Mouse (Mus musculus): Measurements from ENCODE around the gene Wdfy4. TPM values are rescaled to one million over a fixed set of nuclear protein-coding genes. Genes with fewer than 3 reads are reported as not detected.

Gene Wdfy4
- polyA plus RNA-seq (2015; fragmentation: Nextera tagmentation; extraction: Ambion mirVana) = 1.6 and 2.6 TPM in 2 replicates

DNA sequence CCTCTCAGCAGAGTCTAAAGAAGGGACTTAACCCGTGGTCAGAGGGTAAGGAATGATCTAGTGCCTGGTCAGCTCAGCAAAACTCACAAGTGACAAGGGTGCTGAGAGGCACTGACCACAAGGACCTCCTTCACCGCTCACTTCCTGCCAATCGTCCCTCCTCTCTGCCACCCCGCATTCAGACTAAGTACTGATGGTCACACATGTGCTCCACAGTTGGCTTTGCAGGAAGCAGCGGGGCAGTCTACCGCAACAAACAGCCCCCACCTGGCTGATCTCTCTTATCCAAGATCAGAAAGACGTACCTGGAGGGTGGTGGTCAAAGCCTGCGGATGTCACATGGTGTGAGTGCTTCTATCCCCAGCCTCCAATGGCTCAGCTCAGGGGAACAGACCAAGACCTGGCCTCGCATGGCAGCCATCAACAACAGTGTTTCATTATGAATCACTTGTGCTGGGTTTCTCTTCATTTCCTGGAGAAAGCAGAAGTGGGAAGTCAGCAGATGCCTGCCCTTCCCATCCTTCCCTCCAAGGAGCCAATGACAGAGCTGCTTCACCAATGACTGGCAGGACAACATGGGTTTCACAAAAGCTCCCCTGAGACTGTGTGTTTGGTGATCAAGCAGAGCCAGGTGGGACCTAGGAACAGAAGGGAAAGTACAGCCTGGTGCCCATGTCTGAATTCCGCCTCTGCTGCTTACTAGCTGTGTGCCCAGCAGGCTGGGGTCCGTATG, at the start of gene Wdfy4:
TSS of gene Wdfy4 (minus strand) at position 441 of the 733 bp plus-strand sequence.
- WGBS (ENCODE audit: insufficient replicate concordance) = 39% methylated on average over 11 of the region's 11 CpGs
- H3K27ac ChIP-seq (ENCODE audit: low read depth) = peak within 1 kb of the TSS; percentile 89
- H3K9ac ChIP-seq (replicated peaks) = peak within 1 kb of the TSS; percentile 51
- no peaks in the 10 kb centered on the region for H3K36me3 ChIP-seq (replicated peaks; ENCODE audit: insufficient read depth, low read length)
- TF ChIP-seq EP300 (IDR thresholded peaks at IDR 0.05; ENCODE audit: low read depth) (no peak), CTCF (IDR thresholded peaks at IDR 0.05; ENCODE audit: low read depth) (no peak)
- peak; percentile 56 for DNase-seq
- peak; percentile 71 for ATAC-seq
- H3K9me3 ChIP-seq (ENCODE audit: low read length) = no peaks in the 10 kb centered on the region
- H3K4me1 ChIP-seq (ENCODE audit: insufficient read depth) = peaks cover 6% of the 10 kb centered on the region
- H3K4me3 ChIP-seq (ENCODE audit: low read depth, low read length) = peak within 1 kb of the TSS; percentile 52
- no peaks in the 10 kb centered on the region for H3K27me3 ChIP-seq (ENCODE audit: insufficient read depth, low read length)
- peak within 1 kb of the TSS; percentile 65 for H3K4me2 ChIP-seq (ENCODE audit: low read depth, low read length)

DNA sequence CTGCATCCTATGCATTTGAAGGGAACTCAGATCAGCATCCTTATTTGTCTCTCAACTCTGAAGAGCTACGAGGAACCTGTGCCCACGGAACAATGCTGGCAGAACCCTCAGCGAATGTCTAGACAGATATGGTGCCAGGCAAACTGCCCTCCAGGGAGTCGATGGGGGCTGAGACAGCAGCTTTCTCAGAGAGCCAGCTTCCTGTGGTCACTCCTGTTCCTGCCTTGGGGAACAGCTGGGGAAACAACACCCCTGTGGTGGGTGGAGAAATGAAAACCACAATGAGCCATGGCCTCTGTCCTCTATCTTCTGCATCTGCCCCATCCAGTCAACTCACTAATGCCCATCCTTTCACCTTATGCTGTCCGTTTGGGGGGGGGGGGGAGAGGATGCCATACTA, 46.7 kb upstream of the Wdfy4 start:
- no peak overlapping the region for H3K4me2 ChIP-seq (ENCODE audit: low read depth, low read length)
- DNase-seq (no peak), ATAC-seq (no peak)
- no peaks in the 10 kb centered on the region for H3K9me3 ChIP-seq (ENCODE audit: low read length)
- no peak for TF ChIP-seq EP300 (IDR thresholded peaks at IDR 0.05; ENCODE audit: low read depth)
- no peak for TF ChIP-seq CTCF (IDR thresholded peaks at IDR 0.05; ENCODE audit: low read depth)
- no peaks in the 10 kb centered on the region for H3K4me1 ChIP-seq (ENCODE audit: insufficient read depth)
- H3K36me3 ChIP-seq (replicated peaks; ENCODE audit: insufficient read depth, low read length) = no peaks in the 10 kb centered on the region
- no peaks in the 10 kb centered on the region for H3K27me3 ChIP-seq (ENCODE audit: insufficient read depth, low read length)
- H3K27ac ChIP-seq (ENCODE audit: low read depth) = no peak overlapping the region
- WGBS (ENCODE audit: insufficient replicate concordance) = 29% methylated on average over 5 of the region's 5 CpGs
- no peak overlapping the region for H3K4me3 ChIP-seq (ENCODE audit: low read depth, low read length)
- no peak overlapping the region for H3K9ac ChIP-seq (replicated peaks)

GRCm38 (mm10) chr14:33231311-33231710, 46.0 kb upstream of the Wdfy4 start:
- Histone ChIP-seq H3K9me3 (ENCODE audit: low read length) (no peaks in the 10 kb centered on the region), H3K27ac (ENCODE audit: low read depth) (no peak overlapping the region), H3K36me3 (replicated peaks; ENCODE audit: insufficient read depth, low read length) (no peaks in the 10 kb centered on the region), H3K27me3 (ENCODE audit: insufficient read depth, low read length) (no peaks in the 10 kb centered on the region), H3K4me1 (ENCODE audit: insufficient read depth) (no peaks in the 10 kb centered on the region), H3K9ac (replicated peaks) (no peak overlapping the region), H3K4me3 (ENCODE audit: low read depth, low read length) (no peak overlapping the region), H3K4me2 (ENCODE audit: low read depth, low read length) (no peak overlapping the region)
- ATAC-seq (no peak), DNase-seq (no peak)
- no peak for TF ChIP-seq EP300 (IDR thresholded peaks at IDR 0.05; ENCODE audit: low read depth)
- TF ChIP-seq CTCF (IDR thresholded peaks at IDR 0.05; ENCODE audit: low read depth) = no peak
- WGBS (ENCODE audit: insufficient replicate concordance) = 52% methylated on average over 3 of the region's 3 CpGs

- 78% methylated on average over 4 of the region's 4 CpGs for WGBS (ENCODE audit: insufficient replicate concordance)
- Histone ChIP-seq H3K4me2 (ENCODE audit: low read depth, low read length) (no peak overlapping the region), H3K27ac (ENCODE audit: low read depth) (no peak overlapping the region), H3K9ac (replicated peaks) (no peak overlapping the region), H3K36me3 (replicated peaks; ENCODE audit: insufficient read depth, low read length) (no peaks in the 10 kb centered on the region), H3K4me3 (ENCODE audit: low read depth, low read length) (no peak overlapping the region), H3K9me3 (ENCODE audit: low read length) (no peaks in the 10 kb centered on the region), H3K4me1 (ENCODE audit: insufficient read depth) (no peaks in the 10 kb centered on the region), H3K27me3 (ENCODE audit: insufficient read depth, low read length) (no peaks in the 10 kb centered on the region)
- TF ChIP-seq EP300 (IDR thresholded peaks at IDR 0.05; ENCODE audit: low read depth) (no peak), CTCF (IDR thresholded peaks at IDR 0.05; ENCODE audit: low read depth) (no peak)
- ATAC-seq (no peak), DNase-seq (no peak)
Observed at GRCm38 (mm10) chr14:33230672-33231071, 45.4 kb upstream of the Wdfy4 start.

DNA sequence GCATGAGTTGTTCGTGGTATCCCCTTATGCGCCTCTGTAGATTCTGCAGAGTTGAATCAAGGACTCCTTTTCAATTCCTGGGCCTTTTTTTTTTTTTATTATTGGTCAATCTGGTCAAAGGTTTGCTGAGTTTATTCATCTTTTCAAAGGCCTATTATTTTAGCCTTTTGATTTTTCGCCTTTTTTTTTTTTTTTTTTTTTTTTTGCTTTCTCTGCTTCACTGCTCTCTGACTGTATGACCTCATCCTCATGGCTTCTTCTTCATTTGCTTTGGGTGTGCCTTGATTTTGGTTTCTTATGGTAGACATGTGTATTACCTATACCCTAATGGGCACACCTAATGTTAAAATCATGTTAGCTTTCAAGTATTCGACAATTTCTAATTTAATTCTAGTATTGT, 39.9 kb upstream of the Wdfy4 start:
- Histone ChIP-seq H3K9me3 (ENCODE audit: low read length) (no peaks in the 10 kb centered on the region), H3K4me3 (ENCODE audit: low read depth, low read length) (no peak overlapping the region), H3K27ac (ENCODE audit: low read depth) (no peak overlapping the region), H3K4me2 (ENCODE audit: low read depth, low read length) (no peak overlapping the region), H3K9ac (replicated peaks) (no peak overlapping the region), H3K36me3 (replicated peaks; ENCODE audit: insufficient read depth, low read length) (no peaks in the 10 kb centered on the region), H3K4me1 (ENCODE audit: insufficient read depth) (no peaks in the 10 kb centered on the region), H3K27me3 (ENCODE audit: insufficient read depth, low read length) (no peaks in the 10 kb centered on the region)
- TF ChIP-seq CTCF (IDR thresholded peaks at IDR 0.05; ENCODE audit: low read depth) (no peak), EP300 (IDR thresholded peaks at IDR 0.05; ENCODE audit: low read depth) (no peak)
- WGBS (ENCODE audit: insufficient replicate concordance) = 80% methylated on average over 4 of the region's 4 CpGs
- ATAC-seq (no peak), DNase-seq (no peak)

DNA sequence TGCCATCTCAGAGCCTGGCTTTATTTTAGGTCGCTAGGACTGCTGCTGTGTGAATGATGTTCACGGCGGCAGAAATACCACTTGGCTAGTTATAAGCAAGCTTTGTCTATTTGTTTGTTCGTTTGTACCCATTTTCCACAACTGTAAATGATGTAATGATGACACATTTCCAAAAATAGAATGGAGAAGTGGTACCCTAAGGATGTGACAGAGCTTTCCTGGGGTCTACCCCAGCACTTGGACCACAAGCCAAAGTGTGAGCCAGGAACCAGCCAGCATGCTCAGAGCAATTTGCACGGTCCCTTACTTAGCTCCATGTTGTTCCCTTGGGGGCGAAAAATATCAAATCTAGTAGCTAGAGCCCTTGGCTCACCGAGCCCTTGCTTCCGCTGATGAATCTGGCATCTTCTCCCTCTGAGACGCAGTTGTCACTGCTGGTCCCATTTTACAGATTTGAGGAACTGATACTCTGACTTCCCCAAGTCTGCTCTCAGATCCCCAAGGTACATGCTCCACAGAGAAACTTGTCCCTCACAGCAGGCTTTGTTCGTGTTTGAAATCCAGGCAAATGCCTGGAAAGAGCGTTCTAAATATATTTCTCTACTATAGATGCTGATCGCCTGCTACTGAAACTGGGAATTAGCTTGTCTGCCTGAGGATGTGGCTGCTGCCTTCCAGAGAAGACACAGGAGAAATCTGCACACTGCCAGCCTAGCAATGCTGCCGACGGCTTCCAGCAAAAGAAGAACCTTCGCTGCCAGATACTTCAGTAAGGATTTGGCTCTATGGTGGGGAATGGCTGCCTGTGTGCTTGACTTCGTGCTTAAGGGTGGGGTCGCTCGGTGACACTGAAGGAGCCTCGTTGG, 31.3 kb upstream of the Wdfy4 start:
- no peak overlapping the region for H3K27ac ChIP-seq (ENCODE audit: low read depth)
- DNase-seq (no peak), ATAC-seq (no peak)
- H3K4me2 ChIP-seq (ENCODE audit: low read depth, low read length) = no peak overlapping the region
- H3K4me3 ChIP-seq (ENCODE audit: low read depth, low read length) = no peak overlapping the region
- H3K9ac ChIP-seq (replicated peaks) = no peak overlapping the region
- no peak for TF ChIP-seq EP300 (IDR thresholded peaks at IDR 0.05; ENCODE audit: low read depth)
- TF ChIP-seq CTCF (IDR thresholded peaks at IDR 0.05; ENCODE audit: low read depth) = no peak
- H3K9me3 ChIP-seq (ENCODE audit: low read length) = no peaks in the 10 kb centered on the region
- WGBS (ENCODE audit: insufficient replicate concordance) = 67% methylated on average over 19 of the region's 19 CpGs
- peaks cover 9% of the 10 kb centered on the region for H3K4me1 ChIP-seq (ENCODE audit: insufficient read depth)
- peaks cover 3% of the 10 kb centered on the region; the same call in 1 of the 2 replicates for H3K27me3 ChIP-seq (ENCODE audit: insufficient read depth, low read length)
- H3K36me3 ChIP-seq (replicated peaks; ENCODE audit: insufficient read depth, low read length) = no peaks in the 10 kb centered on the region
